Mouse (Mus musculus) limb, embryonic 13.5 days (tissue): Measurements from ENCODE around the gene Ctso. TPM values are rescaled to one million over a fixed set of nuclear protein-coding genes. Genes with fewer than 3 reads are reported as not detected.

Source experiments
- ATAC-seq: fragments of 200-750 bp; cut with Nextera tagmentation; 2 replicates; pipeline ENCODE4 v1.8.0; 2017; ENCODE audit warnings: low read depth, moderate number of reproducible peaks, moderate TSS enrichment; ENCODE audit not compliant: low FRiP score
- H3K27ac ChIP-seq: fragments of 300-500 bp; sonication (generic); 2 replicates; pipeline ENCODE4 v1.5.1; 2015; ENCODE audit warnings: inconsistent platforms, mild to moderate bottlenecking, moderate library complexity
- H3K27me3 ChIP-seq: fragments of 300-500 bp; sonication (generic); 2 replicates; pipeline ENCODE4 v1.6.1; 2015; ENCODE audit warnings: mild to moderate bottlenecking, inconsistent platforms
- H3K36me3 ChIP-seq: fragments of 300-500 bp; sonication (generic); 2 replicates; pipeline ENCODE4 v1.6.1; 2015; ENCODE audit warnings: inconsistent platforms, mild to moderate bottlenecking, moderate library complexity
- H3K4me1 ChIP-seq: fragments of 300-500 bp; sonication (generic); 2 replicates; pipeline ENCODE4 v1.6.1; 2015; ENCODE audit warnings: inconsistent platforms
- H3K4me2 ChIP-seq: fragments of 300-500 bp; sonication (generic); replicated peaks from 2 replicates; pipeline ENCODE4 v1.6.1; 2015; ENCODE audit warnings: inconsistent platforms, mild to moderate bottlenecking, moderate library complexity
- H3K4me3 ChIP-seq: fragments of 300-500 bp; sonication (generic); 2 replicates; pipeline ENCODE4 v1.5.1; 2015; ENCODE audit warnings: moderate library complexity, mild to moderate bottlenecking, inconsistent platforms
- H3K9ac ChIP-seq: fragments of 300-500 bp; sonication (generic); 2 replicates; pipeline ENCODE4 v1.6.1; 2015; ENCODE audit warnings: mild to moderate bottlenecking, inconsistent platforms
- H3K9me3 ChIP-seq: fragments of 300-500 bp; sonication (generic); 2 replicates; pipeline ENCODE4 v1.6.1; 2016; ENCODE audit warnings: inconsistent platforms
- WGBS: fragments of 180-500 bp; shearing (Covaris S2); methylation state at CpG from one replicate; pipeline ENCODE4 v1.1.7; 2015; 5-methylcytosine and 5-hydroxymethylcytosine counted together
- polyA plus RNA-seq: library from polyadenylated mRNA; unstranded; fragments of >200 nt; fragmentation: Nextera tagmentation; extraction: Ambion mirVana; gene quantifications from 2 replicates; pipeline ENCODE4 v1.2.1, GENCODE M21; 2015

Ctso gene
- polyA plus RNA-seq, 1 experiment from 2014 or later = 14.1 TPM

GRCm38 (mm10) chr3:81925856-81926255 is 6.5 kb upstream of the Ctso start:
- WGBS = 45% methylated on average over 5 of the region's 5 CpGs
- Histone ChIP-seq H3K27me3 (peaks cover 3% of the 10 kb centered on the region; the same call in 1 of the 2 replicates), H3K4me2 (no peak overlapping the region), H3K4me1 (peaks cover 8% of the 10 kb centered on the region), H3K4me3 (no peak overlapping the region), H3K27ac (no peak overlapping the region), H3K9ac (no peak overlapping the region), H3K36me3 (no peaks in the 10 kb centered on the region), H3K9me3 (no peaks in the 10 kb centered on the region)
- ATAC-seq = no peak

GRCm38 (mm10) chr3:81926764-81927325 is 5.6 kb upstream of the Ctso start:
- Histone ChIP-seq H3K9me3 (no peaks in the 10 kb centered on the region), H3K36me3 (no peaks in the 10 kb centered on the region), H3K4me2 (no peak overlapping the region), H3K9ac (no peak overlapping the region), H3K4me3 (no peak overlapping the region), H3K27me3 (peaks cover 3% of the 10 kb centered on the region; the same call in 1 of the 2 replicates), H3K27ac (no peak overlapping the region), H3K4me1 (peaks cover 8% of the 10 kb centered on the region)
- WGBS = 43% methylated on average over 9 of the region's 9 CpGs
- ATAC-seq = no peak

GRCm38 (mm10) chr3:81929073-81929472 is 3.3 kb upstream of the Ctso start:
- 96% methylated on average over 1 of the region's 1 CpGs for WGBS
- Histone ChIP-seq H3K9ac (no peak overlapping the region), H3K27me3 (no peaks in the 10 kb centered on the region), H3K27ac (no peak overlapping the region), H3K4me2 (no peak overlapping the region), H3K4me1 (peaks cover 8% of the 10 kb centered on the region), H3K9me3 (no peaks in the 10 kb centered on the region), H3K36me3 (no peaks in the 10 kb centered on the region), H3K4me3 (no peak overlapping the region)
- no peak for ATAC-seq

GRCm38 (mm10) chr3:81931695-81932094 is 706 bp upstream of the Ctso start:
- H3K4me3 ChIP-seq = no peak overlapping the region
- no peaks in the 10 kb centered on the region for H3K36me3 ChIP-seq
- no peak overlapping the region for H3K27ac ChIP-seq
- no peaks in the 10 kb centered on the region for H3K27me3 ChIP-seq
- no peak overlapping the region for H3K9ac ChIP-seq
- H3K4me1 ChIP-seq = peaks cover 4% of the 10 kb centered on the region
- H3K9me3 ChIP-seq = no peaks in the 10 kb centered on the region
- no peak overlapping the region for H3K4me2 ChIP-seq
- WGBS = 61% methylated on average over 3 of the region's 3 CpGs
- no peak for ATAC-seq

- Histone ChIP-seq H3K27me3 (no peaks in the 10 kb centered on the region), H3K4me3 (no peak overlapping the region), H3K27ac (no peak overlapping the region), H3K9ac (no peak overlapping the region), H3K36me3 (no peaks in the 10 kb centered on the region), H3K4me1 (no peaks in the 10 kb centered on the region), H3K9me3 (no peaks in the 10 kb centered on the region), H3K4me2 (no peak overlapping the region)
- ATAC-seq = no peak
- WGBS = 85% methylated on average over 4 of the region's 4 CpGs
These were observed 947 bp downstream of the Ctso start for GRCm38 (mm10) chr3:81933348-81933747.

- WGBS = 42% methylated on average over 3 of the region's 3 CpGs
- no peaks in the 10 kb centered on the region for H3K4me1 ChIP-seq
- no peak overlapping the region for H3K4me2 ChIP-seq
- H3K9ac ChIP-seq = no peak overlapping the region
- H3K27ac ChIP-seq = no peak overlapping the region
- H3K4me3 ChIP-seq = no peak overlapping the region
- H3K9me3 ChIP-seq = no peaks in the 10 kb centered on the region
- H3K27me3 ChIP-seq = no peaks in the 10 kb centered on the region
- ATAC-seq = no peak
- no peaks in the 10 kb centered on the region for H3K36me3 ChIP-seq
These were observed 6.5 kb downstream of the Ctso start for GRCm38 (mm10) chr3:81938924-81939323.

- WGBS = 89% methylated on average over 3 of the region's 3 CpGs
- H3K9me3 ChIP-seq = no peaks in the 10 kb centered on the region
These were observed 9.9 kb downstream of the Ctso start for GRCm38 (mm10) chr3:81942341-81942740.

GRCm38 (mm10) chr3:81943097-81943496 is 10.7 kb downstream of the Ctso start:
- no peaks in the 10 kb centered on the region for H3K4me1 ChIP-seq
- WGBS = 77% methylated on average over 3 of the region's 3 CpGs
- H3K27ac ChIP-seq = no peak overlapping the region
- ATAC-seq = no peak
- no peak overlapping the region for H3K4me3 ChIP-seq
- H3K27me3 ChIP-seq = no peaks in the 10 kb centered on the region
- H3K9ac ChIP-seq = no peak overlapping the region
- H3K36me3 ChIP-seq = no peaks in the 10 kb centered on the region
- no peak overlapping the region for H3K4me2 ChIP-seq
- H3K9me3 ChIP-seq = no peaks in the 10 kb centered on the region

More at GRCm38 (mm10) chr3:81942341-81942740, 9.9 kb downstream of the Ctso start:
- H3K27me3 ChIP-seq = no peaks in the 10 kb centered on the region
- no peak overlapping the region for H3K4me2 ChIP-seq
- H3K36me3 ChIP-seq = no peaks in the 10 kb centered on the region
- no peak overlapping the region for H3K4me3 ChIP-seq
- H3K27ac ChIP-seq = no peak overlapping the region
- no peak overlapping the region for H3K9ac ChIP-seq
- no peak for ATAC-seq
- H3K4me1 ChIP-seq = no peaks in the 10 kb centered on the region

- Histone ChIP-seq H3K9me3 (no peaks in the 10 kb centered on the region), H3K4me3 (no peak overlapping the region), H3K4me1 (no peaks in the 10 kb centered on the region), H3K9ac (no peak overlapping the region), H3K4me2 (no peak overlapping the region), H3K36me3 (no peaks in the 10 kb centered on the region), H3K27ac (no peak overlapping the region), H3K27me3 (no peaks in the 10 kb centered on the region)
- WGBS = 90% methylated on average over 7 of the region's 7 CpGs
- no peak for ATAC-seq
These were observed 12.5 kb downstream of the Ctso start for GRCm38 (mm10) chr3:81944851-81945393.

GRCm38 (mm10) chr3:81949048-81949447 is 16.6 kb downstream of the Ctso start:
- Histone ChIP-seq H3K4me2 (no peak overlapping the region), H3K9me3 (no peaks in the 10 kb centered on the region), H3K27ac (no peak overlapping the region), H3K9ac (no peak overlapping the region), H3K36me3 (no peaks in the 10 kb centered on the region), H3K27me3 (no peaks in the 10 kb centered on the region), H3K4me3 (no peak overlapping the region), H3K4me1 (peaks cover 5% of the 10 kb centered on the region; the same call in 1 of the 2 replicates)
- WGBS = 85% methylated on average over 1 of the region's 1 CpGs
- no peak for ATAC-seq

- no peak overlapping the region for H3K9ac ChIP-seq
- H3K27ac ChIP-seq = no peak overlapping the region
- H3K4me2 ChIP-seq = no peak overlapping the region
- WGBS = 69% methylated on average over 2 of the region's 2 CpGs
- no peak for ATAC-seq
- no peaks in the 10 kb centered on the region for H3K9me3 ChIP-seq
- peaks cover 5% of the 10 kb centered on the region; the same call in 1 of the 2 replicates for H3K4me1 ChIP-seq
- no peaks in the 10 kb centered on the region for H3K36me3 ChIP-seq
- no peak overlapping the region for H3K4me3 ChIP-seq
- no peaks in the 10 kb centered on the region for H3K27me3 ChIP-seq
These were observed 19.4 kb downstream of the Ctso start for GRCm38 (mm10) chr3:81951785-81952184.

- H3K4me1 ChIP-seq = no peaks in the 10 kb centered on the region
- ATAC-seq = no peak
- no peaks in the 10 kb centered on the region for H3K36me3 ChIP-seq
- 52% methylated on average over 5 of the region's 5 CpGs for WGBS
- no peak overlapping the region for H3K4me3 ChIP-seq
- no peaks in the 10 kb centered on the region for H3K27me3 ChIP-seq
- no peaks in the 10 kb centered on the region for H3K9me3 ChIP-seq
- H3K27ac ChIP-seq = no peak overlapping the region
- no peak overlapping the region for H3K9ac ChIP-seq
- H3K4me2 ChIP-seq = no peak overlapping the region
These were observed 25.1 kb downstream of the Ctso start for GRCm38 (mm10) chr3:81957484-81957883.

- no peak overlapping the region for H3K4me3 ChIP-seq
- WGBS = 87% methylated on average over 5 of the region's 5 CpGs
- no peak overlapping the region for H3K27ac ChIP-seq
- H3K36me3 ChIP-seq = no peaks in the 10 kb centered on the region
- no peak overlapping the region for H3K4me2 ChIP-seq
- H3K9me3 ChIP-seq = no peaks in the 10 kb centered on the region
- H3K27me3 ChIP-seq = no peaks in the 10 kb centered on the region
- ATAC-seq = no peak
- H3K4me1 ChIP-seq = no peaks in the 10 kb centered on the region
- H3K9ac ChIP-seq = no peak overlapping the region
These were observed 28.9 kb downstream of the Ctso start for GRCm38 (mm10) chr3:81961336-81961735.
